Mouse (Mus musculus) hindbrain, embryonic 12.5 days (tissue): ENCODE measurements around the gene 2200002D01Rik. TPM values are rescaled to one million over a fixed set of nuclear protein-coding genes. Genes with fewer than 3 reads are reported as not detected.

Source experiments
- ATAC-seq: fragments of 200-750 bp; cut with Nextera tagmentation; 2 replicates; pipeline ENCODE4 v1.8.0; 2017; ENCODE audit warnings: moderate TSS enrichment; ENCODE audit not compliant: low FRiP score
- H3K27ac ChIP-seq: fragments of 300-500 bp; sonication (generic); 2 replicates; pipeline ENCODE4 v1.5.1; 2016; ENCODE audit warnings: mild to moderate bottlenecking
- H3K27me3 ChIP-seq: fragments of 300-500 bp; sonication (generic); 2 replicates; pipeline ENCODE4 v1.6.1; 2016; ENCODE audit warnings: mild to moderate bottlenecking
- H3K36me3 ChIP-seq: fragments of 300-500 bp; sonication (generic); 2 replicates; pipeline ENCODE4 v1.6.1; 2016; ENCODE audit warnings: mild to moderate bottlenecking
- H3K4me1 ChIP-seq: fragments of 300-500 bp; sonication (generic); 2 replicates; pipeline ENCODE4 v1.6.1; 2016
- H3K4me2 ChIP-seq: fragments of 300-500 bp; sonication (generic); replicated peaks from 2 replicates; pipeline ENCODE4 v1.6.1; 2016; ENCODE audit warnings: mild to moderate bottlenecking
- H3K4me3 ChIP-seq: fragments of 300-500 bp; sonication (generic); 2 replicates; pipeline ENCODE4 v1.5.1; 2016; ENCODE audit warnings: mild to moderate bottlenecking
- H3K9ac ChIP-seq: fragments of 300-500 bp; sonication (generic); 2 replicates; pipeline ENCODE4 v1.6.1; 2016; ENCODE audit warnings: mild to moderate bottlenecking, moderate library complexity
- H3K9me3 ChIP-seq: fragments of 300-500 bp; sonication (generic); replicated peaks from 2 replicates; pipeline ENCODE4 v1.6.1; 2016; ENCODE audit warnings: mild to moderate bottlenecking
- WGBS: fragments of 180-500 bp; shearing (Covaris S2); methylation state at CpG from one replicate; pipeline ENCODE4 v1.1.7; 2016; 5-methylcytosine and 5-hydroxymethylcytosine counted together
- polyA plus RNA-seq: library from polyadenylated mRNA; unstranded; fragments of >200 nt; fragmentation: Nextera tagmentation; extraction: Ambion mirVana; gene quantifications from 2 replicates; pipeline ENCODE4 v1.2.1, GENCODE M21; 2016

Gene 2200002D01Rik
- polyA plus RNA-seq, 1 experiment from 2014 or later = 1.8 TPM

DNA sequence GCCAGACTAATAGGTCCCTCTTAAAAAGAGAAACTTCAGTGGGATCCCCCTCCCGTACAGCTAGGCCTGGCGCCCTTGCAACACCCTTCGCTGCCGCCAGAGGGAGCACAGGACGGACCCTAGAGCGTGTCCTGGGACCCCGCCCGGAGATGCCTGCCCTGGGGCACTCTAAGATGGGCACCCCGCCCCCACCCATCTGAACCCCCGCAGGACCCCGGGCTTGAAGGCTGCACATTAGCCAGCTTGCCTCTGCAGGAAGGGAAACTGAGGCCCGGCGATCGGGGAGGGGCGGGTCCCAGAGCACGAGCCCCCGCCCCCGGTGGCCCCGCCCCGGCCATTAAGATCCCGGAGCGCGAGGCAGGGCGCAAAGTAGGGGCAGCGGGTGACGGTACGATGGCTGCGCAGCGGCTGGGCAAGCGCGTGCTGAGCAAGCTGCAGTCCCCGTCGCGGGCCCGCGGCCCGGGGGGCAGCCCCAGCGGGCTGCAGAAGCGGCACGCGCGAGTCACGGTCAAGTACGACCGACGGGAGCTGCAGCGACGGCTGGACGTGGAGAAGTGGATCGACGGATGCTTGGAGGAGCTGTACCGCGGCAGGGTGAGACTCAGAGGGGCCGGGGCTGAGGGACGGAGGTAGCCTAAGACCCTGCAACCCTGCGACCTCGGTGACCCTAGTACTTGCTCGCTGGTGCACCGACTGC lies 40.8 kb upstream of the 2200002D01Rik start, which contains the start of gene Ppp1r14a:
TSS of gene Ppp1r14a (plus strand) at position 367 of the 697 bp plus-strand sequence.
- H3K4me2 ChIP-seq = peak within 1 kb of the TSS; percentile 94
- H3K27me3 ChIP-seq = peaks cover 13% of the 10 kb centered on the region
- ATAC-seq = no peak
- peaks cover 47% of the 10 kb centered on the region for H3K4me1 ChIP-seq
- peak within 1 kb of the TSS; percentile 54 for H3K4me3 ChIP-seq
- peak within 1 kb of the TSS; percentile 65 for H3K9ac ChIP-seq
- 1% methylated on average over 55 of the region's 59 CpGs for WGBS
- no peaks in the 10 kb centered on the region for H3K9me3 ChIP-seq
- H3K36me3 ChIP-seq = no peaks in the 10 kb centered on the region
- peak within 1 kb of the TSS; percentile 48 for H3K27ac ChIP-seq

GRCm38 (mm10) chr7:29288079-29288478 lies 39.8 kb upstream of the 2200002D01Rik start:
- Histone ChIP-seq H3K9me3 (no peaks in the 10 kb centered on the region), H3K27ac (no peak overlapping the region), H3K9ac (no peak overlapping the region), H3K4me3 (no peak overlapping the region), H3K27me3 (peaks cover 18% of the 10 kb centered on the region), H3K36me3 (no peaks in the 10 kb centered on the region), H3K4me1 (peaks cover 38% of the 10 kb centered on the region), H3K4me2 (no peak overlapping the region)
- WGBS = 97% methylated on average over 2 of the region's 2 CpGs
- no peak for ATAC-seq

DNA sequence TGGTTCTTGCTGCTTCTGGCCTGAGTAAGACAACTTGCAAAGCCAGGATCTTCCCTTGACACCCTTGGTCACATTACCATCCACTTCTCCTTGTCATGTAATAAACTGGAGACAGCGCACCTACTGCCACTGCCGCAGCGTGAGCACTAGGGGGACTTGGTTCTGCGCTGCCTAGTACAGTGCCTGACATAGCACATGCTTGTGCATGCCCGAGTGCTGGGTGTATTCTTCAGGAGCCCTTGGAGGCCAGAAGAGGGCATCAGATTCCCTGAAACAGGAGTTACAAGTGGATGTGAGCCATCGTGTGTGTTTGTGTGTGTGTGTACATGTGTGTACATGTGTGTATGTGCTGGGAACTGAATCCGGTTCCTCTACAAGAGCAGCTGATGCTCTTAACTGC lies 39.2 kb upstream of the 2200002D01Rik start:
- peaks cover 22% of the 10 kb centered on the region for H3K27me3 ChIP-seq
- 85% methylated on average over 7 of the region's 7 CpGs for WGBS
- ATAC-seq = no peak

DNA sequence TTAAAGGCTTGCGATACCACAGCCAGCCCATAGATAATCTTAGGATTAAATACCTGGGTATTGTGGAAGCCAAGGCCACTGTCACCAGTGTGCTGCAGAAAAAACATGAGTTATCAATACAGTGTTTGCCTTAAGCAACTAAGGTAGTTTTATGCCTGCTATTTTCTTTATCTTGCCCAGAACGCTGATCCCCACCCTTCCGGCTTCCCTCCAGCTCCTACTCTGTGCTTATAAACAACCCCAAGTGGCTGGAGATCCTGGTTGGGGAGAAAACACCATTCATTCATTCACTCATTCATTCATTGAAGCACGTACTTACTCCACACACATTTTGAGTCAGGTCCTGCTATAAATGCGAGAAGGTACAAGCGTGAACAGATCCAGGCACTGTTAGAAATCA lies 36.3 kb upstream of the 2200002D01Rik start:
- Histone ChIP-seq H3K36me3 (no peaks in the 10 kb centered on the region), H3K4me1 (peaks cover 23% of the 10 kb centered on the region), H3K9me3 (no peaks in the 10 kb centered on the region), H3K9ac (no peak overlapping the region), H3K27ac (no peak overlapping the region), H3K4me3 (no peak overlapping the region), H3K27me3 (peaks cover 43% of the 10 kb centered on the region), H3K4me2 (no peak overlapping the region)
- no peak for ATAC-seq
- WGBS = 94% methylated on average over 6 of the region's 6 CpGs

More for the DNA sequence above, 39.2 kb upstream of the 2200002D01Rik start:
- Histone ChIP-seq H3K27ac (no peak overlapping the region), H3K9ac (no peak overlapping the region), H3K4me3 (no peak overlapping the region), H3K9me3 (no peaks in the 10 kb centered on the region), H3K36me3 (no peaks in the 10 kb centered on the region), H3K4me2 (no peak overlapping the region), H3K4me1 (peaks cover 32% of the 10 kb centered on the region)

- Histone ChIP-seq H3K27me3 (peaks cover 46% of the 10 kb centered on the region), H3K9ac (no peak overlapping the region), H3K4me2 (no peak overlapping the region), H3K9me3 (no peaks in the 10 kb centered on the region), H3K27ac (no peak overlapping the region), H3K4me3 (no peak overlapping the region), H3K4me1 (peaks cover 17% of the 10 kb centered on the region), H3K36me3 (no peaks in the 10 kb centered on the region)
- 92% methylated on average over 4 of the region's 4 CpGs for WGBS
- ATAC-seq = no peak
Measured at GRCm38 (mm10) chr7:29283876-29284275, 35.6 kb upstream of the 2200002D01Rik start.

- H3K4me1 ChIP-seq = peaks cover 15% of the 10 kb centered on the region
- H3K36me3 ChIP-seq = no peaks in the 10 kb centered on the region
- no peak overlapping the region for H3K27ac ChIP-seq
Measured at GRCm38 (mm10) chr7:29282074-29282554, 33.8 kb upstream of the 2200002D01Rik start.

DNA sequence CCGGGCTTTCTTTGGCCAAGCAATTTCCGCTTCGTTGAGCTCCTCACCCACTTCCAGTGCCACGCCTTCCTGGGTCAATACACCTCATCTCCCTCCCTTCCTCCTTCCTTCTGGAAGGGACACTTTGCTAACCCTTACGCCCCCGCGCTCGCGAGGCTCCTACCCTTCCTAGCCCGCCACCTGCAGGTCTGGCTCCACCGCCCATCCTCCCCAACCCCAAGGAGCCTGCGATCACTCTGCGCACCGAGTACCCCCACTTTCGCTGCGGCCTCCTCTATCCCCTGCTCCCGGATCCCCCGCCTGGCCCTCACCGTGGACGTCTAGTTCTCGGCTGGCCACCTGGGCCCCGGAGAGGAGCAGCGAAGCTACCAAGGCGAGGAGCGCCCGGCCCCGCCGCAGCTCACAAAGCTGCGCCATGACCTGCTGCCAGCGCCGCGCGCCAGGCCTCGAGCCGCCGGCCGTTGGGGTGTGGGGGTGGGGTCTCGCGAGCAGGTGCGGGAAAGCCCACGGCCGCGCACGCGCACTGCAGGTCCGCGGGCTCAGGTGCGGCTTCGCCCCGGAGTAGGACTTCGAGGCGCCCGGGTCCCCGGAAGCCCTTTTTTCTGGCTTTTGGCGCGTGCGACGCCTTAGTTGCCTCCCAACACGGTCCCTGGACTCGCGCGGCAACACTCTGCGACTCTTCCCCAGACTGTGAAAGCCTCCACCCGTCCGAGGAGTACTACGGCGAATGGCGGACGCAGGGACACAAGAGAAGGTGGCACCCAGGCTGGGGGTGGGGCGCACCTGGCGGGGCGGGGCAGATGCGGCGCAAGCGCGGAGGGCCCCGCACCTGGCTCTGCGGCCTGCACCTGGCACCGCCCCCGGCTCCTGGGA lies 33.2 kb upstream of the 2200002D01Rik start, which contains the start of gene Spint2:
TSS of gene Spint2 (minus strand) at position 712 of the 873 bp plus-strand sequence.
- no peak within 1 kb of the TSS for H3K27ac ChIP-seq
- WGBS = under 1% methylated on average over 79 of the region's 80 CpGs
- H3K9ac ChIP-seq = peak within 1 kb of the TSS; percentile 68
- H3K4me3 ChIP-seq = peak within 1 kb of the TSS; percentile 56
- H3K9me3 ChIP-seq = no peaks in the 10 kb centered on the region
- peak; percentile 71 for ATAC-seq
- peaks cover 42% of the 10 kb centered on the region for H3K27me3 ChIP-seq
- H3K4me2 ChIP-seq = peak within 1 kb of the TSS; percentile 97
- H3K36me3 ChIP-seq = no peaks in the 10 kb centered on the region
- peaks cover 15% of the 10 kb centered on the region for H3K4me1 ChIP-seq

More at GRCm38 (mm10) chr7:29282074-29282554, 33.8 kb upstream of the 2200002D01Rik start:
- Histone ChIP-seq H3K9ac (peak overlapping the region; percentile 68), H3K4me3 (peak overlapping the region; percentile 56), H3K27me3 (peaks cover 42% of the 10 kb centered on the region), H3K9me3 (no peaks in the 10 kb centered on the region), H3K4me2 (peak overlapping the region; percentile 97)
- no peak for ATAC-seq
- WGBS = 12% methylated on average over 21 of the region's 21 CpGs

GRCm38 (mm10) chr7:29280801-29281200 lies 32.5 kb upstream of the 2200002D01Rik start:
- H3K4me2 ChIP-seq = peak overlapping the region; percentile 97
- peak overlapping the region; percentile 68; the same call in 1 of the 2 replicates for H3K9ac ChIP-seq
- H3K36me3 ChIP-seq = no peaks in the 10 kb centered on the region
- no peak overlapping the region for H3K27ac ChIP-seq
- ATAC-seq = no peak
- peaks cover 15% of the 10 kb centered on the region for H3K4me1 ChIP-seq
- H3K9me3 ChIP-seq = no peaks in the 10 kb centered on the region
- peak overlapping the region; percentile 56 for H3K4me3 ChIP-seq
- H3K27me3 ChIP-seq = peaks cover 42% of the 10 kb centered on the region
- WGBS = 16% methylated on average over 13 of the region's 13 CpGs

DNA sequence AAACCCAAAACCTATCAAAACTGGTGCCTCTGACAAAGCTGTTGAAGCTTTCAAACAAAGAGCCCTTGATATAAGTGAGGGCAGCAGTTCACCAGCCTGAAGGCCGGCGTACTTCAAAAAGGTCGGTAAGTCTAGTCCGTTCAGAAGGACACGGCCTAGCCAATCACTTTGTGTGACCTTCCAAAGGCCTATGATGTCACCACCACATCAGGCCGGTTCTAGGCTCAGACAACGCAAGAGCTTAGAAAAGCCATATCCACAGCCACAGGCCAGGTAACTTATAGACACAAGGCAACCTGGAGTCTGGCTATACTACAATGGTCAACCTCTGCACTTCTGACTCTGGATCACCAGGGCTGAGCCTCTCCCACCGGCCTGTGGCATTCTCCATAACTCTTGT lies 31.7 kb upstream of the 2200002D01Rik start:
- Histone ChIP-seq H3K27me3 (peaks cover 42% of the 10 kb centered on the region), H3K27ac (no peak overlapping the region), H3K9ac (no peak overlapping the region), H3K36me3 (no peaks in the 10 kb centered on the region), H3K4me1 (peaks cover 15% of the 10 kb centered on the region), H3K4me2 (no peak overlapping the region), H3K4me3 (no peak overlapping the region), H3K9me3 (no peaks in the 10 kb centered on the region)
- 86% methylated on average over 8 of the region's 8 CpGs for WGBS
- ATAC-seq = no peak

DNA sequence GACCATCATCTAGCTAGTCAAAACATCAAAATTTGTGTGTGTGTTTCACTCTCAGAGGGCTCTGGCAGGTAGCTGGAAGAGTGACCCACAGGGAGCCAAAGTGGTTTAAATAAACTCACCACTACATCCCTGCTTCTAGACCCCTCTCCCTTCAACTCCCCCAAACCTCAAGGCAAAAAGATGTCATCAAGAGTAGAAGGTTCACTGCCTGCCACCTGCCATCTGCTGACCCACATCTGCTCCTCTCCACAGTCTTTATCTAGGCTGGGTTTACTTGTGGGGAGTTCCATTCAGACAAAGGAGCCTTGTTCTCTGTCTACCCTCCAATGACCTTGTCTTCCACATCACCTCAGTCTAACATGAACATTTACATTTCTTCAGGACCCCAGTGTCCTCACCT lies 31.0 kb upstream of the 2200002D01Rik start:
- peaks cover 41% of the 10 kb centered on the region for H3K27me3 ChIP-seq
- H3K9me3 ChIP-seq = no peaks in the 10 kb centered on the region
- ATAC-seq = no peak
- H3K9ac ChIP-seq = no peak overlapping the region
- H3K27ac ChIP-seq = no peak overlapping the region
- no peak overlapping the region for H3K4me2 ChIP-seq
- no peaks in the 10 kb centered on the region for H3K36me3 ChIP-seq
- no peak overlapping the region for H3K4me3 ChIP-seq
- H3K4me1 ChIP-seq = peaks cover 15% of the 10 kb centered on the region

GRCm38 (mm10) chr7:29277510-29277909 lies 29.2 kb upstream of the 2200002D01Rik start:
- no peak overlapping the region for H3K27ac ChIP-seq
- no peak overlapping the region for H3K4me3 ChIP-seq
- H3K4me1 ChIP-seq = peaks cover 15% of the 10 kb centered on the region
- H3K27me3 ChIP-seq = peaks cover 31% of the 10 kb centered on the region
- no peak overlapping the region for H3K9ac ChIP-seq
- H3K36me3 ChIP-seq = no peaks in the 10 kb centered on the region
- ATAC-seq = no peak
- H3K9me3 ChIP-seq = no peaks in the 10 kb centered on the region
- H3K4me2 ChIP-seq = no peak overlapping the region
- WGBS = 82% methylated on average over 4 of the region's 4 CpGs

- Histone ChIP-seq H3K9ac (no peak overlapping the region), H3K27ac (no peak overlapping the region), H3K4me1 (peaks cover 10% of the 10 kb centered on the region), H3K4me3 (no peak overlapping the region), H3K27me3 (peaks cover 23% of the 10 kb centered on the region), H3K4me2 (no peak overlapping the region), H3K36me3 (no peaks in the 10 kb centered on the region), H3K9me3 (no peaks in the 10 kb centered on the region)
- no peak for ATAC-seq
- WGBS = 76% methylated on average over 5 of the region's 5 CpGs
Measured at GRCm38 (mm10) chr7:29276715-29277114, 28.4 kb upstream of the 2200002D01Rik start.
